Mouse (Mus musculus): Measurements from ENCODE around the gene Tex30. TPM values are rescaled to one million over a fixed set of nuclear protein-coding genes. Genes with fewer than 3 reads are reported as not detected.

The Tex30 gene
- total RNA-seq (2021): 10 to 100 TPM in 1 of 2 experiments, 1 to 10 TPM in 1; 9.5 to 10.2 TPM
- long read RNA-seq, experiment 1, partial matches to known transcripts: 0 of 2 reads
- long read RNA-seq, experiment 1, other reads (novel, unspliced or antisense): 1 of 2 reads
- long read RNA-seq, experiment 2, partial matches to known transcripts: 0 of 5 reads
- long read RNA-seq, experiment 2, other reads (novel, unspliced or antisense): 1 of 5 reads

GRCm38 (mm10) chr1:44102259-44102717, at the start of gene Tex30:
TSS of gene Tex30 (minus strand) at chr1:44102441.
- peak; percentile 91 to 92 for DNase-seq (ENCODE audit: low spot score in 2 of 2)

- DNase-seq (ENCODE audit: low spot score in 2 of 2): no peak
Measured at GRCm38 (mm10) chr1:44148706-44149105, 46.5 kb upstream of the Tex30 start.

- peak; percentile 75 to 81 for DNase-seq (ENCODE audit: low spot score in 2 of 2)
Measured at GRCm38 (mm10) chr1:44147563-44148381, 45.5 kb upstream of the Tex30 start, which contains the start of gene Ercc5. TSS of gene Ercc5 (plus strand) at chr1:44147744.

GRCm38 (mm10) chr1:44142747-44143146, 40.5 kb upstream of the Tex30 start:
- DNase-seq (ENCODE audit: low spot score in 2 of 2): no peak

- DNase-seq (ENCODE audit: low spot score in 2 of 2): no peak
Measured at GRCm38 (mm10) chr1:44140232-44140631, 38.0 kb upstream of the Tex30 start.

- no peak for DNase-seq (ENCODE audit: low spot score in 2 of 2)
Measured at GRCm38 (mm10) chr1:44129929-44130581, 27.8 kb upstream of the Tex30 start.

GRCm38 (mm10) chr1:44125590-44125989, 23.3 kb upstream of the Tex30 start:
- DNase-seq (ENCODE audit: low spot score in 2 of 2): no peak

- DNase-seq (ENCODE audit: low spot score in 2 of 2): no peak
Measured at GRCm38 (mm10) chr1:44122256-44122655, 20.0 kb upstream of the Tex30 start.

- DNase-seq (ENCODE audit: low spot score in 2 of 2): no peak
Measured at GRCm38 (mm10) chr1:44120074-44120406, 17.8 kb upstream of the Tex30 start.

GRCm38 (mm10) chr1:44119201-44120073, 17.2 kb upstream of the Tex30 start:
- DNase-seq (ENCODE audit: low spot score in 2 of 2): peak; percentile 78

- peak; percentile 61 to 69 for DNase-seq (ENCODE audit: low spot score in 2 of 2)
Measured at GRCm38 (mm10) chr1:44118239-44119054, 16.2 kb upstream of the Tex30 start, which contains the start of the genes Kdelc1 and Bivm. TSS of gene Kdelc1 (minus strand) at chr1:44118808. TSS of gene Bivm (plus strand) at chr1:44118957.

- no peak for DNase-seq (ENCODE audit: low spot score in 2 of 2)
Measured at GRCm38 (mm10) chr1:44117571-44117970, 15.3 kb upstream of the Tex30 start.

- DNase-seq (ENCODE audit: low spot score in 2 of 2): no peak
Measured at GRCm38 (mm10) chr1:44102939-44103338, 698 bp upstream of the Tex30 start.

GRCm38 (mm10) chr1:44101448-44102225, 604 bp downstream of the Tex30 start:
- DNase-seq (ENCODE audit: low spot score in 2 of 2): peak in 1 of 2 experiments; percentile 14

- DNase-seq (ENCODE audit: low spot score in 2 of 2): peak; percentile 57 to 59
Measured at GRCm38 (mm10) chr1:44064625-44065024, 37.6 kb downstream of the Tex30 start.

- DNase-seq (ENCODE audit: low spot score in 2 of 2): no peak
Measured at GRCm38 (mm10) chr1:44063439-44063838, 38.8 kb downstream of the Tex30 start.

GRCm38 (mm10) chr1:44061836-44062235, 40.4 kb downstream of the Tex30 start, which contains the start of gene Gm8251:
TSS of gene Gm8251 (minus strand) at chr1:44061936.
- DNase-seq (ENCODE audit: low spot score in 2 of 2): no peak

GRCm38 (mm10) chr1:44057805-44058204, 44.4 kb downstream of the Tex30 start:
- DNase-seq (ENCODE audit: low spot score in 2 of 2): no peak

- peak; percentile 25 to 33 for DNase-seq (ENCODE audit: low spot score in 2 of 2)
Measured at GRCm38 (mm10) chr1:44046556-44046955, 55.7 kb downstream of the Tex30 start.

Data from adrenal gland, adult 18-20 months (tissue).